Mouse (Mus musculus) granulocyte monocyte progenitor cell, adult 5-6 weeks (primary cell): ENCODE measurements at regions not wholly inside any gene's neighbourhood (a gene's known extent, or its start where the extent isn't known, plus 50 kb on each side); places are given as distances from the start of the nearest gene placed in this dataset.
A peak's percentile ranks its signal among the peaks of the same experiment; 100 is the strongest.
"Not testable (repeated sequence)": the region's sequence is repeated elsewhere in the genome, so short reads cannot be mapped to it uniquely, and the experiment has no call there.

ENCODE experiments used
- ATAC-seq: replicated peaks from 2 replicates; pipeline ENCODE4 v1.8.0; 2016; ENCODE audit warnings: mild to moderate bottlenecking, moderate TSS enrichment, inconsistent platforms; ENCODE audit not compliant: poor library complexity, severe bottlenecking

GRCm38 (mm10) chr2:17900202-17900601 lies 96.6 kb downstream of the H2al2a start:
- no peak for ATAC-seq

- ATAC-seq = no peak
These were observed 98.0 kb downstream of the H2al2a start for GRCm38 (mm10) chr2:17898780-17899179.

- no peak for ATAC-seq
These were observed 100.7 kb downstream of the H2al2a start for GRCm38 (mm10) chr2:17896036-17896435.

- not testable (repeated sequence) for ATAC-seq
These were observed 104.1 kb downstream of the H2al2a start for GRCm38 (mm10) chr2:17892661-17893060.

GRCm38 (mm10) chr2:17887699-17888098 lies 109.1 kb downstream of the H2al2a start:
- no peak for ATAC-seq

GRCm38 (mm10) chr2:17882389-17882788 lies 114.4 kb downstream of the H2al2a start:
- ATAC-seq = no peak

- ATAC-seq = no peak
These were observed 115.7 kb downstream of the H2al2a start for GRCm38 (mm10) chr2:17880800-17881717.

GRCm38 (mm10) chr2:17877901-17878300 lies 118.9 kb downstream of the H2al2a start:
- no peak for ATAC-seq

GRCm38 (mm10) chr2:17876942-17877341 lies 119.8 kb downstream of the H2al2a start:
- ATAC-seq = no peak

GRCm38 (mm10) chr2:17876155-17876554 lies 120.6 kb downstream of the H2al2a start:
- no peak for ATAC-seq

GRCm38 (mm10) chr2:17870562-17870961 lies 126.2 kb downstream of the H2al2a start:
- peak; percentile 35; the same call in 1 of the 2 replicates for ATAC-seq

GRCm38 (mm10) chr2:17868145-17868544 lies 128.6 kb downstream of the H2al2a start:
- no peak for ATAC-seq

GRCm38 (mm10) chr2:17867341-17867740 lies 129.4 kb downstream of the H2al2a start:
- no peak for ATAC-seq

GRCm38 (mm10) chr2:17861765-17862495 lies 130.7 kb upstream of the Nebl start:
- ATAC-seq = peak; percentile 44; the same call in 1 of the 2 replicates

GRCm38 (mm10) chr2:17860922-17861559 lies 129.8 kb upstream of the Nebl start:
- peak; percentile 61 for ATAC-seq

GRCm38 (mm10) chr2:17859234-17859633 lies 128.0 kb upstream of the Nebl start:
- no peak for ATAC-seq

- no peak for ATAC-seq
These were observed 127.1 kb upstream of the Nebl start for GRCm38 (mm10) chr2:17858326-17858725.

GRCm38 (mm10) chr2:17855566-17856264 lies 124.5 kb upstream of the Nebl start:
- ATAC-seq = no peak

GRCm38 (mm10) chr2:17854088-17854487 lies 122.8 kb upstream of the Nebl start:
- peak; percentile 59 for ATAC-seq

- ATAC-seq = no peak
These were observed 122.3 kb upstream of the Nebl start for GRCm38 (mm10) chr2:17853500-17854011.
